Mouse (Mus musculus) myocyte (in vitro differentiated cells): ENCODE measurements around the gene Islr. TPM values are rescaled to one million over a fixed set of nuclear protein-coding genes. Genes with fewer than 3 reads are reported as not detected.

Source experiments
- H3K27me3 ChIP-seq: one replicate; pipeline ENCODE4 v1.6.1; 2011; ENCODE audit not compliant: control insufficient read depth, insufficient read depth, insufficient read length
- H3K36me3 ChIP-seq: one replicate; pipeline ENCODE4 v1.6.1; 2011; ENCODE audit not compliant: control insufficient read depth, insufficient read depth
- H3K4me2 ChIP-seq: one replicate; pipeline ENCODE4 v1.6.1; 2011; ENCODE audit warnings: low read depth, control low read depth
- H3K4me3 ChIP-seq: one replicate; pipeline ENCODE4 v1.5.1; 2011; ENCODE audit warnings: mild to moderate bottlenecking, control low read depth, moderate library complexity
- H3K79me2 ChIP-seq: one replicate; pipeline ENCODE4 v1.6.1; 2011; ENCODE audit not compliant: control insufficient read depth, insufficient read depth
- H3ac ChIP-seq: one replicate; pipeline ENCODE4 v1.6.1; 2011; ENCODE audit not compliant: control insufficient read depth, insufficient read length
- CEBPB ChIP-seq: IDR thresholded peaks from 2 replicates; pipeline ENCODE4 v1.6.1; 2011; ENCODE audit warnings: mild to moderate bottlenecking, moderate library complexity; ENCODE audit not compliant: poor library complexity, insufficient read depth, severe bottlenecking
- E2F4 ChIP-seq: IDR thresholded peaks from one replicate; pipeline ENCODE4 v1.6.1; 2011; ENCODE audit warnings: mild to moderate bottlenecking, control low read depth, moderate library complexity; ENCODE audit not compliant: insufficient read depth
- MAX ChIP-seq: IDR thresholded peaks from one replicate; pipeline ENCODE4 v1.6.1; 2011; ENCODE audit warnings: low read depth, mild to moderate bottlenecking, control low read depth
- MYOD1 ChIP-seq, 3 experiments: IDR thresholded peaks; one replicate each; pipeline ENCODE4 v1.6.1; 2011; ENCODE audit warnings: control low read depth in 2 of 3, low read depth in 2 of 3, mild to moderate bottlenecking in 2 of 3, moderate library complexity in 1 of 3; ENCODE audit not compliant: insufficient read length in 2 of 3, control insufficient read depth in 1 of 3
- MYOG ChIP-seq, 3 experiments: IDR thresholded peaks; one replicate each; pipeline ENCODE4 v1.6.1; 2011; ENCODE audit warnings: control low read depth in 2 of 3, low read depth in 2 of 3, mild to moderate bottlenecking in 2 of 3; ENCODE audit not compliant: insufficient read length in 2 of 3, control insufficient read depth in 1 of 3, insufficient read depth in 1 of 3
- POLR2A ChIP-seq: IDR thresholded peaks from one replicate; pipeline ENCODE4 v1.6.1; 2011; ENCODE audit warnings: low read depth, mild to moderate bottlenecking, control low read depth, moderate library complexity; ENCODE audit not compliant: insufficient read length
- POLR2AphosphoS2 ChIP-seq: IDR thresholded peaks from one replicate; pipeline ENCODE4 v1.6.1; 2011; ENCODE audit warnings: low read depth, control low read depth; ENCODE audit not compliant: insufficient read length
- REST ChIP-seq: IDR thresholded peaks from one replicate; pipeline ENCODE4 v1.6.1; 2011; ENCODE audit warnings: mild to moderate bottlenecking, control low read depth, moderate library complexity; ENCODE audit not compliant: insufficient read depth, insufficient read length
- SRF ChIP-seq: IDR thresholded peaks from one replicate; pipeline ENCODE4 v1.6.1; 2011; ENCODE audit warnings: low read depth; ENCODE audit not compliant: control insufficient read depth, insufficient read length
- TCF12 ChIP-seq: IDR thresholded peaks from one replicate; pipeline ENCODE4 v1.6.1; 2011; ENCODE audit warnings: mild to moderate bottlenecking, control low read depth; ENCODE audit not compliant: poor library complexity, insufficient read depth, severe bottlenecking
- TCF3 ChIP-seq: IDR thresholded peaks from one replicate; pipeline ENCODE4 v1.6.1; 2011; ENCODE audit warnings: low read depth, control low read depth; ENCODE audit not compliant: insufficient read length
- USF1 ChIP-seq: IDR thresholded peaks from one replicate; pipeline ENCODE4 v1.6.1; 2011; ENCODE audit warnings: low read depth, mild to moderate bottlenecking, control low read depth, moderate library complexity
- polyA plus RNA-seq: library from polyadenylated mRNA; unstranded; fragments of >200 nt; fragmentation: generic; extraction: Trizol; gene quantifications from one replicate; pipeline ENCODE4 v1.2.1, GENCODE M21; 2012; ENCODE audit warnings: missing spikeins

Islr gene
- polyA plus RNA-seq, 1 experiment = 30.3 TPM

DNA sequence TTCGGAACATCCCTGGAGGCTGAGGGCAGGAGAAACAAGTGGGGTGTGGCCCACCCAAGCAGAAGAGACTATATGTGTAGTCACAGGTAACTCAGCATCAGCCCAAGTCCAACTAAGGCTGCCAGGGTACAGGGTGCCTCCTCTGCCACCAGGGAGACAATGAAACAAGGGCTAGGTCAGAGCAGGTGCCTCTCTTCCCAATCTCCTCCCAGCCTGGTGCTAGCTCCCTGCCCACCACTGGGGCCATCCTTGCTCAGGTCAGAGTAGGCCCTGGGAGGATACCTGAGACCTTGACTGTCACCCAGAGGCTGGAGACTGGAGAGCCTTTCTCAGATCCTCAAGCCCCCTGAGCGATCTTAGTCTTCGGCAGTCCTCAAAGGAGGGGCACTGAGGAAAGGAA is 41.9 kb downstream of the Islr start:
- H3K27me3 ChIP-seq = no peaks in the 10 kb centered on the region
- H3ac ChIP-seq = no peak overlapping the region
- H3K79me2 ChIP-seq = no peaks in the 10 kb centered on the region
- H3K36me3 ChIP-seq = no peaks in the 10 kb centered on the region
- no peak overlapping the region for H3K4me2 ChIP-seq
- TF ChIP-seq MYOD1 (IDR thresholded peaks at IDR 0.05; ENCODE audit: control insufficient read depth in 1 of 3, insufficient read length in 2 of 3, low read depth in 2 of 3) = no peak
- TF ChIP-seq MYOG (IDR thresholded peaks at IDR 0.05; ENCODE audit: control insufficient read depth in 1 of 3, insufficient read depth in 1 of 3, insufficient read length in 2 of 3, low read depth in 2 of 3) = no peak
- H3K4me3 ChIP-seq = no peak overlapping the region

DNA sequence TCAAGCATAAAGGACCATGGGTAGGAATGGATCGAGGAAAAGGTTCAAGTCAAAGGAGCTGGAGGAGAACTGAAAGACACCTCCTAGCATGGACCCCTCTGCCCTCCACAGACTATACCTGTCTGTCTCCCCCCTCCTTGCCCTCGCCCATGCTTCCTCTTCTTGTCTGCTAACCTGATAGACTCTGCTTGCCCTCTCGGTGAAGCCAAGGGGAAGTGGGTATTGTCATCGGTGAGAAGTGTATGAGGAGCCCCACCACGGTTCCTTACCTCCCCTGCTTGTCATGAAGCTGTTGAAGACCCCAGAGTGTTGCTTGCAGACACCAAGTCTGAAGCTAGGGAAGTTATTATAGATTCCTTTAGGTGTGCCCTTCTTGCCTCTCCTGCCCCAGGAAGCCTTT is 43.8 kb downstream of the Islr start:
- TF ChIP-seq REST (no peak), MYOD1 (IDR thresholded peaks at IDR 0.05; ENCODE audit: control insufficient read depth in 1 of 3, insufficient read length in 2 of 3, low read depth in 2 of 3) (no peak), E2F4 (no peak), SRF (no peak), TCF12 (no peak), POLR2A (no peak), MAX (no peak), CEBPB (no peak), USF1 (no peak), MYOG (IDR thresholded peaks at IDR 0.05; ENCODE audit: control insufficient read depth in 1 of 3, insufficient read depth in 1 of 3, insufficient read length in 2 of 3, low read depth in 2 of 3) (no peak), TCF3 (no peak), POLR2AphosphoS2 (no peak)

DNA sequence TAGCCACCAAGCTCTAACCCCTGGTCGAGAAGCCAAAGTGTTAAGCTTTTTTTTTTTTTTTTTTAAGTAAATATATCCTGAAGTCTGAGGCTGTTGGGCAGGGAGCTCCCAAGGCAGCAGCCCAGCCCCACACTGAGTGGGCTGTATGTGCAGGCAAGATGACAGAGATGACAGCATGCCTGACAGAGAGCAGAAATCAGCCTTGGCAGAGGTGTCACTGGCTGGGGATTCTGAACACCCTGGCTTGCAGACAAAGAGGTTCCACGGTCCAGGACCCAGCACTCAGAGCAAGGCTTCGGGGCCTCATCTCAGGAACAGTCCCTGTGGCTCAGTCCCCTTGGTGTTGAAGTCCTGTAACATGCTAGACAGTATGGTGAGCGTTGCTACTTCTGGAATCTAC is 44.3 kb downstream of the Islr start:
- Histone ChIP-seq H3K36me3 (no peaks in the 10 kb centered on the region), H3K79me2 (no peaks in the 10 kb centered on the region), H3K27me3 (no peaks in the 10 kb centered on the region), H3K4me3 (no peak overlapping the region), H3K4me2 (peak overlapping the region; percentile 71), H3ac (no peak overlapping the region)
- no peak for TF ChIP-seq POLR2AphosphoS2
- no peak for TF ChIP-seq USF1
- TF ChIP-seq MAX = no peak
- TF ChIP-seq REST = no peak
- TF ChIP-seq TCF3 = no peak
- TF ChIP-seq POLR2A = no peak
- no peak for TF ChIP-seq SRF

More for the DNA sequence above, 43.8 kb downstream of the Islr start:
- Histone ChIP-seq H3K27me3 (no peaks in the 10 kb centered on the region), H3K4me2 (no peak overlapping the region), H3K36me3 (no peaks in the 10 kb centered on the region), H3K4me3 (no peak overlapping the region), H3ac (no peak overlapping the region), H3K79me2 (no peaks in the 10 kb centered on the region)

DNA sequence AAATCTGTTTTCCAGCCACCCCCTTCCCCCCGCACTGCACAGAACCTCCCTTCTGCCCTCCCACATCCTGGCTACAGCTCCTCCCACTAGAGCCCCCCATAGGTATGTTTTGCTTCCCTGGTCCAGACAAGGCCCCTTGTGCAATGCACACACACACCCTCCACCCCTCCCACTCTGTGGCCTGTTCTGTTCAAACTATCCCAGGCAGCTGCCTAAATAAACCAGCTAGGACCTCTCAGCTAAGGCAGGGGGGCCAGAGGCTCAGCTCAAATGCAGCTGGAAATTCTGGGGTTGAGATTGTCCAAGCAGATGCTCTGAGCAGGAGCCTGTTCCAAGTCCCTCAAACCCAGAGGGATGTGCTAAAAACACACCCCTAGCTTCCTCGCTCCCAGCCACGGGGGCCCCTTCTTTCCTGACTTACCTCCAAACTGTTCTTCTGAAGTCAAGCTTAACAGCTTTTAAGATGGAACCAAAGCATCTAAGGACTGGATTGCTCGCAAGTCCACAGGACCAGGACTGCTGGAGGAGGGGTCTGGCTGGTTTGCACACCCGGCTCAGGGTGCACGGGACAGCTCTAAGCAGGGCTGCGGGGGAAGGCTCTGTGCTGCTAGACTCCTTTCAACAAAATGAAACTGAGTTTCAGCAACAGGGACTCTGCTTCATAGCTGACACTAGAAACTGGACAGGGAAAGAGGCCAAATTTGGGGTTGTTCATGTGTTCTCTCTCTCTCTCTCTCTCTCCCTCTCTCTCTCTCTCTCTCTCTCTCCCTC is 45.4 kb downstream of the Islr start:
- peak overlapping the region; percentile 71 for H3K4me2 ChIP-seq
- no peak overlapping the region for H3ac ChIP-seq
- no peaks in the 10 kb centered on the region for H3K79me2 ChIP-seq
- H3K36me3 ChIP-seq = no peaks in the 10 kb centered on the region
- no peaks in the 10 kb centered on the region for H3K27me3 ChIP-seq
- no peak for TF ChIP-seq POLR2A
- TF ChIP-seq SRF = peak; percentile 42
- TF ChIP-seq CEBPB = no peak
- TF ChIP-seq MAX = no peak
- no peak for TF ChIP-seq POLR2AphosphoS2
- H3K4me3 ChIP-seq = peak overlapping the region; percentile 5

DNA sequence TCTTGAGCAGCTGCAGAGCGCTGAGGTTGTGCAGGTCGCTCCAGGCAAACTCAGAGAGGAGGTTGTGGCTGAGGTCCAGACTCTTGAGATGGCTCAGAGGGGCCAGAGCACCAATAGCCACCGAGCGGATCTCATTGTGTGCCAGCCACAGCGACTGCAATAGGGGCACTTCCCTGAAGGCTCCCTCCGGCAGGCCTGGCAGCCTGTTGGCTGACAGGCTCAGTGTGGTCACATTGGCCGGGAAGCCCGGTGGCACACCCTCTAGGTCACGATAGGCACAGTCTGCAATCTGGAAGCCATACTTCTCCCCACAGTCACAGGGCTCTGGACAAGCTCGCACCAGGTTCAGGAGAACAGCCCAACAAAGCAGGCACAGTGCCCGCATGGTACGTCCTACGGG is 46.3 kb downstream of the Islr start:
- H3K4me3 ChIP-seq = peak overlapping the region; percentile 5

More for the DNA sequence above, 46.3 kb downstream of the Islr start:
- TF ChIP-seq POLR2AphosphoS2 = no peak
- no peak for TF ChIP-seq MAX
- no peak for TF ChIP-seq E2F4
- TF ChIP-seq REST = no peak
- no peak for TF ChIP-seq TCF12
- no peak for TF ChIP-seq SRF
- TF ChIP-seq MYOD1 (IDR thresholded peaks at IDR 0.05; ENCODE audit: control insufficient read depth in 1 of 3, insufficient read length in 2 of 3, low read depth in 2 of 3) = no peak
- H3K79me2 ChIP-seq = no peaks in the 10 kb centered on the region
- peak overlapping the region; percentile 23 for H3ac ChIP-seq
- peak overlapping the region; percentile 71 for H3K4me2 ChIP-seq
- H3K36me3 ChIP-seq = no peaks in the 10 kb centered on the region
- no peaks in the 10 kb centered on the region for H3K27me3 ChIP-seq
